Mouse (Mus musculus): ENCODE measurements around the gene Pigo.
"Not testable (repeated sequence)": the region's sequence is repeated elsewhere in the genome, so short reads cannot be mapped to it uniquely, and the experiment has no call there.

The Pigo gene

DNA sequence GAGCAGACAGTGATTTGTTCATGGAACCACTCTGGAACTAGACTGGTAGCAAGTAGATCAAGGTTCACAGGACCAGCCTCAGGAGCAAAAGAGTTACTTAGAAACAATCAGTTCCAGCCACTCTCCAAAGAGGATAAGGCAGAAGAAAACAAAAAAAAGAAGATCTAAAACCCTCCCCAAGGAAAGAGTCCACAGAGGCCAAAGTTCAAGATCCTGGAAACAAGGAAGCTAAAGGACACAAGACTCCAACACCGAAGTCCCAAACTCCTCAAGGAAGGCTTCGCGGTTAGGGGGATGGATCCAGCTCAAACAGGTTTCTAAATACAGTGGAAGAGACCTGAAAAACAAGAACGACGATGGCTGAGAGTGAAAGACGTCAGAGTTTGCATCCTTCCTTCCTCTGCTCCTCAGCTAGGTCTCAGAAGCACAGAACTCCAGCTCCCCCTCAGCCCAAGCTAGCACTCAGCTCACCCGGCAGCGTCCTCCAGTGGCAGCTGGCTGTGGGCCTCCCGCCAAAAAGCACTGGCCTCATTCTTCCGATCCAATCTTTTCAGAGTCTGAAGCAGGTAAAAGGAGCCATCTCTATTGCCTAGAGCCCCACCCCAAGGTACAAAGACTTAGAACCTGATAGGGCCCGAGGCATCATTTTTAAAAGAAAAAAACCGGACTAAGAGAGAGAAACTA is 22.7 kb downstream of the Pigo start:
- DNase-seq (ENCODE audit: extremely low spot score, low spot score), result no peak

DNA sequence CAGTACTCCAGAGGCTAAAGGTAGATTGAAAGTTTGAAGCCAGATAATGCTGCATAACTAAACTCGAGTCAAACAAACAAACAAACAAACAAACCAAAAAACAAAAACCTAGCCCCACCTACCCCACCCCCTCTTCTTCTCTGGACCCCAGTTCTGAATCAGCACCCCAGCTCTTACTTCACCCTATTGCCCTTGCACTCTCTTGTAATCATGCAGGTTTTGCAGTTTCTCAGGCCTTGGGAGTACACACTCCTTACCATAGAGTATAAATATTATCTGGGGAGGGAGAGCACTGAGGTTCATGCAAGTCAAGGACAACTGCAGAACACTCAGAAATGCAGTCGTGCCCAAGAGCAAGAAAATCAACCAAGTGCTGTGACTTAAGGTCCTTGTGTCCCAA is 24.3 kb downstream of the Pigo start:
- DNase-seq (ENCODE audit: extremely low spot score, low spot score), result no peak

DNA sequence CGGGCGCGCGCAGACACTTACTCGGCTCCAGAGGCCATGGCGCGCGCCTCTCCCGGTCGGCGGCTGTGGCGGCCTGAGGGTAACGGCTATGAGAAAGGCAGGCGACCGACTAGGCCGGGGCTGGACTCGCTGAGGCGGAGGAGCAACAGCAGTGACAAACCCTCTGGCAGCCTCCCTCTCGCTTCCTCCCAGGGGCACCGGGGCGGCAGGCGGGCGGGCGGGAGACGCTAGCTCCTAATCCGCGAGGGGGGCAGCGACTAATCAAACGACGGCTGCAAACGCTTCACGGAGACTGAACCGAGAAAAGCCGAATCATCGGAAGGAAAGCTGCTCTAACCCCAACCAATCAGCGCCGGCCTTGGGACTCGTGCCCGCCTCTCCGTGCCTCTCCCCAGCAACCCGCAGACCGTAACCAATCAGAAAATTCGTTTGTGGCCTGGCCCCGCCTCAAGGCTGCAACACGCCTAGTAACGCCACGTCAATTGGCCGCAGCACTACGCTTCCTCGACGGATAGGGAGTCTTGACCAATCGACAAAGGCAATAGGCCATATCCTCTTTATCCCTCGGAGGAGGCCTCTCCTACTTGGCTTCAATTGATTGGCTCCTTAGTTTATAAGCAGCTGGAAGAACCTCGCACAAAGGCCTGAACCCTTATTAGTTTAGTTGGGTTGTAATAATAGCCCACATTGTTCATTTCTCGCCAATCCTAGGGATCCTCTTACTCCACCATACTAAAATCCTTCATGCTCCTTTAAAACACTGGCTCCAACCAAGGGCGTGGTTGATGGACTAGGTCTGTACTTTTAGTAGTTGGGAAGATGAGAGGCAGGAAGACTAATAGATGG is 25.3 kb downstream of the Pigo start, which contains the start of gene Vcp:
Gene Vcp, minus strand, starts transcription at position 367 of the 846 bp plus-strand sequence.
- peak; percentile 97 for DNase-seq (ENCODE audit: extremely low spot score, low spot score)

DNA sequence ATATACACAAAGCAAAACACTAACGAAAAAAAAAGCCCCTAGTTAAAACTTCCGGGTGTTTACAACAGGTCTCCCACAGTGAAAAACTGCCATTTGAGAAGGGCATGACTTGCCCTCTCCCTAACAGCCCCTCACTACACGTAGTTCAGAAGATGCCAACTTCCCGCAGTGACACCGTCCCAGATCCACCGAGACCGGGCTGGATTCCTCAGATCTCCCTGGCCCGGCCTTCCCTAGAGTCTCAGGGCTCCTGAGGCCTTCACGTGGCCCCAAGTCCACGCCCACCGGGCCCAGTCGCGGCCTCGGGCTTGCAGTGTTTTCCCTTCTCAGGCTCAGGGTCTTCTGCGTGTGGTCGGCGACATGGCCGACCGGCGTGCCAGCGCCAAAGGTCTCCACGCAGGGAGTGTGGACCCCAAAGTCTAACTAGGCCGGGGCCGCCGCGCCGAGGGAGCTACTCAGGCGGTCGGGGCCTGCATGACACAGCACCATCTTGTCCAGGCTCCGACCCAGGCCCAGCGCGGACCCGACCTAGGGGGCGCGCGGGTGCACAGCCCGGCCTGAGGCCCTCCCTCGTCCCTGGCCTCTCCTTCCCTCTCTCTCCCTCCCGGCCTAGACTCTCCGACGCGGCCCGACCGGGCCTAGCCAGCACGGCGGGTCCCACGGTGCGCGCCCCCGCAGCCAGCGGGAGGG is 26.0 kb downstream of the Pigo start:
- peak; percentile 88 for DNase-seq (ENCODE audit: extremely low spot score, low spot score)

DNA sequence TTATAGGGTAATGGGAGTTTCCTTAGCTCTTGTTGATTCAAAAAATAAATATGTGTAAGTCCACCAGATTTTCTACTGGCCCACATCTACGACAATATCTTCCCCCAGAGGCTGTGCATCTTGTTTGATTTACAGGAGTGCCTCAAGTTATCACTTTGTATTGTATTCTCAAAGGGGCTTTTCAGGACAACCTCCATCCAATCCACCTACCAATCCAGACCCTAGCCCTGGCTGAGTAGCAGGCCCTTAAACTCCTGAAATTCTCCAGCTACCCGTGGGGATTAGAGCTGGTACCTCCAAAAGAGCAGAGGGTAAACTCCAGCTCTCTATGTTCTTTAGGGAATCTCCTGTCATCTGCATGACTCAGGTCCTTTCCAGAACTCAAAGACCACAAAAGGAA is 27.6 kb downstream of the Pigo start:
- DNase-seq (ENCODE audit: extremely low spot score, low spot score), result no peak

DNA sequence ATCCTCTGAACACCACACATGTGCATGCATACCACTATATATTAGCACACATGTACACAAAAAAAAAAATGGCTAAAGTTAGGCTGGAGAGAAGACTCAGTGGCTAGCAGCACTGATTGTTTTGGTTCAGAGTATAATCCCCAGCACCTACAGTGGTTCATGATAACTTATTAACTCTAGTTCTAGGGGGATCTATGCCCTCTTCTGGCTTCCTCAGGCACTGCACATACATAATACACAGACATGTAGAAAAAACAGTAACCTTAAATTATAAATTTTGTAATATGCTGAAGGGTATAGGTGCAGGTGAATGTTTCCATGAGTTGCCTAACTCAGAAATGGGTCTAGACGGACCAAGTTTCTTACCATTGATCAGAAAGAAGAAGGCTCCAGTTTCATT is 37.3 kb downstream of the Pigo start:
- DNase-seq (ENCODE audit: extremely low spot score, low spot score), result no peak

DNA sequence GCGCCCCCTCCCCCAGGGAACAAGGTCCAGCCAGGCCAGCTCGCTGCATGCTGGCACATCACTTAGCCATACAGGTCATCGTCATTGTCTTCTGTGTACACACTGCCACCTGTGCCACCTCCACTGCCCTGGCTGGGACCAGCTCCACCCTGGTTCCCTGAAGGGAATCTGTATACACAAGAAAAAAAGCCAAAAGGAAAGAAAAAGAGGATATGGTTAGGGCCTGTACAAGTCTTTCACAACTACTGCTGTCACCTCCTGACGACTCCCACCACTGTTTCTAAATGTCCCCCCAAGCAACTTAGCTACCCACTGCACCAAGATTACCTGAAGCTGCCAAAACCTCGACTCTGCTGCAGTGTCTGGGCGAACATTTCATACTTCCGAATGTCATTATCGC is 45.2 kb downstream of the Pigo start:
- DNase-seq (ENCODE audit: extremely low spot score, low spot score), result not testable (repeated sequence)

DNA sequence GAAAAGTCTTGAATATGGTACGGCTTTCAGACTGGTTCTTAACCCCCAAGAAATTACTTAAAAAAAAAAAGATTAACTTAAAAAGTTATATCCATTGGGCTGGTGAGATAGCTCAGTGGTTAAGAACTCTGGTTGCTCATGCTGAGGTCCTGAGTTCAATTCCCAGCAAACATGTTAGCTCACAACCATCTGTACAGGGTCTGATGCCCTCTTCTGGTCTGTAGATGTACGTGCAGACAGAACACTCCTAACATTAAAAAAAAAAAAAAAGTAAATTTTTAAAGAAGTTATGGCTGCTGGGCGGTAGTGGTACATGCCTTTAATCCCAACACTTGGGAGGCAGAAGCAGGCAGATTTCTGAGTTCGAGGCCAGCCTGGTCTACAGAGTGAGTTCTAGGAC is 47.6 kb downstream of the Pigo start:
- DNase-seq (ENCODE audit: extremely low spot score, low spot score), result no peak

DNA sequence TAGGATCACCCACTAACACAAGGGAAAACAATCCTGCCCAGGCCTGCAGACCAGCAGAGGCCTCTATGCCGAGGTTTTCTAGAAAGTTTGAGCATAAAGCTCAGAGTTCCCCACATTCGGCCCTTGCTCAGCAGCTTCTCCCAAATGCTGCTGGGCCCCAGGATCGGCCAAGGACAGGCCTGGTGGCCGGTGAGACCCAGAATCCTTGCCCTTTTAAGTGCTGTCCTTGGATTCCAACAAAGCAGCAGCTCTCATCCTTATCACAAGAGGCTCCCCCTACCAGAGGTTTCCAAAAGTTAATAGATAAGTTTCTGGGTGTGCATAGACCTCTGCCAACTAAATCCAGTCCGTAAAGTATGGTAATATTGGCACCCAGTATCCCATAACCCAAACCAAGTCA is 51.8 kb downstream of the Pigo start:
- no peak for DNase-seq (ENCODE audit: extremely low spot score, low spot score)

DNA sequence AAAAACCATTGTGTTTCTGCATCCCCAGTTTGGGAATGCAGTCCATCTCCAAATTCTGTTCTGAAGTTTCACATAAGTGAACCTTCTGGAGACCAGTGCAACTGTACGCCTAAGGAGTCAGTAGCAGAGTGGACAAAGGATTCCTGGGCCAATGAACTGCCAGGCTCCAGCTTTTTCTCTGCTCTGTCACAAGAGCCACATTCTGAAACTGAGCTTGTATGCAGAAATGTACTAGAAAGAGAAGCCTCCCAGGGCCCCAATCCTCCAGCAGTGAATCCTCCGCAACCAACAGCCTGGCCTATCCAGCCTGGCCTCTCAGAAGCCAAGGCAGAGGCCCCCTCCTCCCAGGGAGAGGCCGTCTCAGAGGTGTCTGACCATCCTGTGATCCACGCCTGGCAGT is 52.7 kb downstream of the Pigo start:
- DNase-seq (ENCODE audit: extremely low spot score, low spot score), result no peak

DNA sequence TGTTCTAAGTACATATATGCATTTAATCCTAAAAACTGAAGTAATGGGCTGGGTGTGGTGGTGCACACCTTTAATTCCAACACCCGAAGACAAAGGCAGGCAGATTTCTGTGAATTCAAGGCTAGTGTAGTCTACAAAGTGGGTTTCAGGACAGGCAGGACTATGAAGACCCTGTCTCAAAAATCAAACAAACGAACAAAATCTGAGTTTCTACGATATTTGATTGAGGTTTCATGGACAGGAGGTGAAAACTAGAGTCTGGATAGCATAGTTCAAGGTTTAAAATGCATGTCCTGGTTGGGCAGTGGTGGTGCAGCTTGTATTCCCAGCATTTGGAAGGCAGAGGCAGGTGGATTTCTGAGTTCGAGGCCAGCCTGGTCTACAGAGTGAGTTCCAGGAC is 56.3 kb downstream of the Pigo start, which contains the start of gene 1700022I11Rik:
Gene 1700022I11Rik, plus strand, starts transcription at position 301 of the 400 bp plus-strand sequence.
- DNase-seq (ENCODE audit: extremely low spot score, low spot score), result no peak

Data from neural tube, embryonic 10.5 days (tissue).